Mouse (Mus musculus): ENCODE measurements at regions not wholly inside any gene's neighbourhood (a gene's known extent, or its start where the extent isn't known, plus 50 kb on each side); places are given as distances from the start of the nearest gene placed in this dataset.

GRCm38 (mm10) chr8:82529153-82529552 is 126.1 kb upstream of the Il15 start:
- H3K27ac ChIP-seq (ENCODE audit: insufficient read depth, low read depth): no peak overlapping the region
- H3K27me3 ChIP-seq (replicated peaks): no peaks in the 10 kb centered on the region
- H3K4me2 ChIP-seq (ENCODE audit: insufficient read depth, low read depth, poor library complexity, severe bottlenecking): no peak overlapping the region
- H3K4me3 ChIP-seq (replicated peaks in 1 of 3; ENCODE audit: low read depth in 2 of 3, low read length in 2 of 3, poor library complexity in 1 of 3): no peak overlapping the region
- dilution Hi-C loops (cut with MboI; ENCODE audit: extremely low pct_ligation_motif_present, extremely low pct_unique_long_range_greater_than_20kb, low sequenced_read_pairs) (no loop called here), in situ Hi-C loops (cut with MboI; ENCODE audit: low pct_ligation_motif_present, low pct_unique_long_range_greater_than_20kb, low sequenced_read_pairs) (no loop called here)
- H3K4me1 ChIP-seq (ENCODE audit: control insufficient read depth in 1 of 2, insufficient read depth in 2 of 2): no peaks in the 10 kb centered on the region
- H3K36me3 ChIP-seq (replicated peaks in 1 of 2; ENCODE audit: control insufficient read depth in 1 of 2, insufficient read depth in 1 of 2, low read length in 1 of 2): no peaks in the 10 kb centered on the region
- H3K9ac ChIP-seq (ENCODE audit: insufficient read depth, low read depth): no peak overlapping the region
- no peak for TF ChIP-seq MYC (IDR thresholded peaks at IDR 0.05; ENCODE audit: low read depth, low read length)
- no peak for TF ChIP-seq POLR2AphosphoS2 (IDR thresholded peaks at IDR 0.05; ENCODE audit: low read depth, low read length)
- no peak for TF ChIP-seq NELFE (IDR thresholded peaks at IDR 0.05; ENCODE audit: low read depth, low read length)
- TF ChIP-seq TCF12 (IDR thresholded peaks at IDR 0.05; ENCODE audit: low read depth, low read length): no peak
- no peak for TF ChIP-seq CTCF (conservative IDR thresholded peaks at IDR 0.05 in 1 of 2, IDR thresholded peaks at IDR 0.05 in 1 of 2; ENCODE audit: low read depth in 2 of 2, low read length in 2 of 2)
- TF ChIP-seq TBP (conservative IDR thresholded peaks at IDR 0.05; ENCODE audit: low read depth, low read length): no peak
- TF ChIP-seq JUND (conservative IDR thresholded peaks at IDR 0.05; ENCODE audit: low read depth, low read length): no peak
- TF ChIP-seq GABPA (IDR thresholded peaks at IDR 0.05; ENCODE audit: insufficient replicate concordance, low read depth, low read length): no peak
- no peak for TF ChIP-seq RAD21 (IDR thresholded peaks at IDR 0.05; ENCODE audit: low read depth, low read length)
- no peak for TF ChIP-seq RCOR1 (conservative IDR thresholded peaks at IDR 0.05; ENCODE audit: low read depth, low read length)
- TF ChIP-seq MAX (IDR thresholded peaks at IDR 0.05; ENCODE audit: low read length): no peak
- no peak for TF ChIP-seq MXI1 (IDR thresholded peaks at IDR 0.05; ENCODE audit: low read depth, low read length)
- no peak for TF ChIP-seq SMC3 (IDR thresholded peaks at IDR 0.05; ENCODE audit: low read depth, low read length)
- no peak for TF ChIP-seq ZNF384 (IDR thresholded peaks at IDR 0.05; ENCODE audit: low read depth, low read length)
- peak; percentile 2 for DNase-seq (ENCODE audit: extremely low read depth)
- no peaks in the 10 kb centered on the region for H3K79me2 ChIP-seq (replicated peaks; ENCODE audit: control insufficient read depth, extremely low read depth, insufficient read depth, poor library complexity, severe bottlenecking)
- H3K9me3 ChIP-seq (replicated peaks; ENCODE audit: low read length): no peaks in the 10 kb centered on the region

- Histone ChIP-seq H3K79me2 (replicated peaks; ENCODE audit: control insufficient read depth, extremely low read depth, insufficient read depth, poor library complexity, severe bottlenecking) (no peaks in the 10 kb centered on the region), H3K9me3 (replicated peaks; ENCODE audit: low read length) (no peaks in the 10 kb centered on the region), H3K4me2 (ENCODE audit: insufficient read depth, low read depth, poor library complexity, severe bottlenecking) (no peak overlapping the region), H3K4me1 (ENCODE audit: control insufficient read depth in 1 of 2, insufficient read depth in 2 of 2) (no peaks in the 10 kb centered on the region), H3K36me3 (replicated peaks in 1 of 2; ENCODE audit: control insufficient read depth in 1 of 2, insufficient read depth in 1 of 2, low read length in 1 of 2) (no peaks in the 10 kb centered on the region), H3K27me3 (replicated peaks) (no peaks in the 10 kb centered on the region), H3K27ac (ENCODE audit: insufficient read depth, low read depth) (no peak overlapping the region), H3K9ac (ENCODE audit: insufficient read depth, low read depth) (no peak overlapping the region), H3K4me3 (replicated peaks in 1 of 3; ENCODE audit: low read depth in 2 of 3, low read length in 2 of 3, poor library complexity in 1 of 3) (no peak overlapping the region)
- TF ChIP-seq ETS1 (conservative IDR thresholded peaks at IDR 0.05; ENCODE audit: low read depth, low read length) (no peak), MAFK (IDR thresholded peaks at IDR 0.05; ENCODE audit: insufficient replicate concordance, low read length) (no peak), NRF1 (IDR thresholded peaks at IDR 0.05; ENCODE audit: low read depth, low read length) (no peak), NELFE (IDR thresholded peaks at IDR 0.05; ENCODE audit: low read depth, low read length) (no peak), TCF12 (IDR thresholded peaks at IDR 0.05; ENCODE audit: low read depth, low read length) (no peak), MAX (IDR thresholded peaks at IDR 0.05; ENCODE audit: low read length) (no peak), POLR2AphosphoS2 (IDR thresholded peaks at IDR 0.05; ENCODE audit: low read depth, low read length) (no peak)
- in situ Hi-C loops (cut with MboI; ENCODE audit: low pct_ligation_motif_present, low pct_unique_long_range_greater_than_20kb, low sequenced_read_pairs): no loop called here
- DNase-seq (ENCODE audit: extremely low read depth): no peak
- dilution Hi-C loops (cut with MboI; ENCODE audit: extremely low pct_ligation_motif_present, extremely low pct_unique_long_range_greater_than_20kb, low sequenced_read_pairs): no loop called here
Measured at GRCm38 (mm10) chr8:82523866-82524265, 120.8 kb upstream of the Il15 start.
